Mouse (Mus musculus): ENCODE measurements around the gene Ccpg1os. TPM values are rescaled to one million over a fixed set of nuclear protein-coding genes. Genes with fewer than 3 reads are reported as not detected.

The Ccpg1os gene
- total RNA-seq, 2 experiments from 2014 or later = 9.9 to 11.1 TPM

Small RNAs within 50 kb of the gene (microRNA-seq; reads per million reads assigned to microRNA genes)
- gene Gm27353 = 0 reads per million in 2 experiments

Other genes starting within 250 kb of the Ccpg1os start
- 1 to 10 TPM; 1.6 to 2.2 TPM for gene Prtg, start 178.5 kb downstream of the Ccpg1os start, total RNA-seq (2021)
- 10 to 100 TPM; 25.6 to 28.4 TPM for gene Pygo1, start 59.7 kb downstream of the Ccpg1os start, total RNA-seq (2021)
- gene Dyx1c1, start 26.6 kb downstream of the Ccpg1os start, total RNA-seq (2021) = 1 to 10 TPM; 2.0 to 2.5 TPM
- gene Gm44503, start 26.5 kb downstream of the Ccpg1os start, total RNA-seq (2021) = under 1 TPM in 1 of 2 experiments, not detected in 1; 0.25 TPM
- gene Ccpg1, start within 50 bp of the Ccpg1os start, total RNA-seq (2021) = 100 to 1,000 TPM; 134 to 158 TPM
- gene Pigb, start 55.0 kb upstream of the Ccpg1os start, total RNA-seq (2021) = 10 to 100 TPM; 13.7 to 18.1 TPM
- gene Rab27a, start 59.5 kb upstream of the Ccpg1os start, total RNA-seq (2021) = 10 to 100 TPM; 11.4 to 11.9 TPM
- gene Khdc3, start 116.5 kb upstream of the Ccpg1os start, total RNA-seq (2021) = 1 to 10 TPM; 3.9 to 4.6 TPM
- 1 to 10 TPM in 1 of 2 experiments, under 1 TPM in 1; 0.42 to 1.1 TPM for gene Gm20509, start 117.1 kb upstream of the Ccpg1os start, total RNA-seq (2021)
- 10 to 100 TPM; 61.9 to 64.8 TPM for gene Rsl24d1, start 128.0 kb upstream of the Ccpg1os start, total RNA-seq (2021)